ENCODE assay signal across 7 mouse cellular contexts in genomic region chrX:169879481-169880362, GRCm38 (mm10).
DNase-seq lines count a peak whose midpoint lies in the region; ATAC-seq lines count a peak whose summit lies in the region.

No protein-coding gene starts in this region.

- DNase-seq in adrenal gland, postnatal 10 days, result peak; percentile 90
- DNase-seq in embryo, embryonic 11 days, result peak; percentile 85
- peak; percentile 37 to 82 for DNase-seq in gastrocnemius, postnatal 4 days (ENCODE audit: low spot score in 2 of 2)
- DNase-seq in left cerebral cortex, postnatal 25 days (ENCODE audit: low spot score in 2 of 2), result peak; percentile 46 to 79
- peak; percentile 72 for DNase-seq in right cerebral cortex, postnatal 25 days

- H3K27ac ChIP-seq in intestine, embryonic 15.5 days, result peak overlapping the region; percentile 60

- peak; percentile 94 for ATAC-seq in intestine, embryonic 15.5 days
- peak; percentile 60 for ATAC-seq in megakaryocyte progenitor cell, adult 5-6 weeks (replicated peaks; ENCODE audit: poor library complexity)

- WGBS in intestine, embryonic 15.5 days, result 13% methylated on average over 36 of the region's 36 CpGs

- H3K27me3 ChIP-seq in intestine, embryonic 15.5 days (replicated peaks), result peaks cover 3% of the 10 kb centered on the region; the same call in 1 of the 2 replicates

- peak overlapping the region; percentile 47 for H3K9ac ChIP-seq in intestine, embryonic 15.5 days

- no peaks in the 10 kb centered on the region for H3K36me3 ChIP-seq in intestine, embryonic 15.5 days

- no peaks in the 10 kb centered on the region for H3K4me1 ChIP-seq in intestine, embryonic 15.5 days (replicated peaks)

- intact Hi-C loops in left cerebral cortex, postnatal 25 days (cut with DNase I), result loop anchor here (5.0 kb wide), 1 partner anchor 67 kb away; no protein-coding TSS in a partner anchor

- peak overlapping the region; percentile 52 for H3K4me3 ChIP-seq in intestine, embryonic 15.5 days (replicated peaks)

- H3K9me3 ChIP-seq in intestine, embryonic 15.5 days, result no peaks in the 10 kb centered on the region

- H3K4me2 ChIP-seq in intestine, embryonic 15.5 days (replicated peaks), result peak overlapping the region; percentile 65

Comparison
In these comparisons a context has a peak if more than half of its experiments do, and no peak if none do; other contexts are left out.
1. Peak in every context shown above with its lines: DNase-seq, ATAC-seq, H3K4me3 ChIP-seq and H3K27ac ChIP-seq.